Mouse (Mus musculus) lung, adult 2 months (tissue): ENCODE results near the gene Naa40.

ENCODE experiments used
- CTCF ChIP-seq: fragments of 200-500 bp; IDR thresholded peaks from 2 replicates; pipeline ENCODE4 v1.5.1; 2011; ENCODE audit warnings: mild to moderate bottlenecking, low read length, control low read depth; ENCODE audit not compliant: insufficient read depth
- POLR2A ChIP-seq: fragments of 200-500 bp; IDR thresholded peaks from 2 replicates; pipeline ENCODE4 v1.6.1; 2011; ENCODE audit warnings: low read depth, mild to moderate bottlenecking, control low read depth, low read length, borderline replicate concordance; ENCODE audit errors: extremely low read depth

- no peak for TF ChIP-seq POLR2A
- no peak for TF ChIP-seq CTCF
These were observed 33.5 kb upstream of the Naa40 start for GRCm38 (mm10) chr19:7274326-7274990.
